Mouse (Mus musculus) left cerebral cortex, postnatal 14 days (tissue): ENCODE results near the gene Raver1. TPM values are rescaled to one million over a fixed set of nuclear protein-coding genes. Genes with fewer than 3 reads are reported as not detected.

Source experiments
- DNase-seq, 2 experiments: peaks; one replicate each; pipeline ENCODE4 v3.0.0; 2021 to 2022; ENCODE audit warnings: low spot score in 2 of 2, mixed read lengths in 1 of 2
- intact Hi-C: fragments of 180-260 bp; cut with DNase I; formaldehyde crosslinking; loops from one replicate; pipeline ENCODE4 v1.15.1; 2025
- long read RNA-seq, 2 experiments: library from polyadenylated mRNA; stranded (forward); transcript quantifications; one replicate each; pipeline ENCODE4 v2.0.0; 2021
- total RNA-seq, 2 experiments: library from RNA; stranded (reverse); gene quantifications; 2 replicates each; pipeline ENCODE4 v1.2.3; 2021

The Raver1 gene
- 10 to 100 TPM; 30.0 to 30.9 TPM for total RNA-seq
- long read RNA-seq, experiment 1, transcript Raver1-201 (13 exons, 3,470 nt), result major isoform, 9 of 26 reads
- long read RNA-seq, experiment 1, partial matches to known transcripts, result 6 of 26 reads
- long read RNA-seq, experiment 1, other reads (novel, unspliced or antisense), result 11 of 26 reads
- long read RNA-seq, experiment 2, transcript Raver1-201 (13 exons, 3,470 nt), result major isoform, 5 of 13 reads
- long read RNA-seq, experiment 2, partial matches to known transcripts, result 5 of 13 reads
- long read RNA-seq, experiment 2, other reads (novel, unspliced or antisense), result 3 of 13 reads

- intact Hi-C loops, result loop anchor here (5.0 kb wide), 2 partner anchors 35 to 60 kb away; partner anchors contain the start of gene Icam5
- peak; percentile 98 to 99 for DNase-seq
These were observed at the start of gene Raver1, which contains the start of gene Gm38431 for GRCm38 (mm10) chr9:21091707-21092320. Gene Raver1 (minus strand): TSS chr9:21092008. Gene Gm38431 (minus strand): TSS chr9:21091997.

GRCm38 (mm10) chr9:21138386-21138785 lies 46.6 kb upstream of the Raver1 start:
- intact Hi-C loops, result loop anchor here (5.0 kb wide), 1 partner anchor 106 kb away; the partner anchor contains the start of gene Icam5
- DNase-seq, result no peak

- DNase-seq, result peak; percentile 60 to 76
- intact Hi-C loops, result loop anchor here (2.0 to 5.0 kb wide), 2 partner anchors 105 to 236 kb away; partner anchors contain the start of gene Icam5
These were observed 45.4 kb upstream of the Raver1 start for GRCm38 (mm10) chr9:21137229-21137628.

- no peak for DNase-seq
- intact Hi-C loops, result loop anchor here (2.0 to 5.0 kb wide), 2 partner anchors 104 to 236 kb away; partner anchors contain the start of gene Icam5
These were observed 44.6 kb upstream of the Raver1 start for GRCm38 (mm10) chr9:21136401-21136800.

GRCm38 (mm10) chr9:21135941-21136381 lies 44.2 kb upstream of the Raver1 start:
- intact Hi-C loops, result loop anchor here (2.0 to 5.0 kb wide), 2 partner anchors 104 to 235 kb away; partner anchors contain the start of gene Icam5
- DNase-seq, result no peak

GRCm38 (mm10) chr9:21135329-21135890 lies 43.6 kb upstream of the Raver1 start:
- intact Hi-C loops, result loop anchor here (5.0 kb wide), 1 partner anchor 103 kb away; the partner anchor contains the start of gene Icam5
- no peak for DNase-seq

GRCm38 (mm10) chr9:21134595-21135328 lies 43.0 kb upstream of the Raver1 start:
- intact Hi-C loops, result loop anchor here (5.0 kb wide), 1 partner anchor 102 kb away; the partner anchor contains the start of gene Icam5
- DNase-seq, result no peak

GRCm38 (mm10) chr9:21133064-21133707 lies 41.4 kb upstream of the Raver1 start:
- intact Hi-C loops, result no loop called here
- no peak for DNase-seq

- DNase-seq, result peak; percentile 36 to 45
- intact Hi-C loops, result no loop called here
These were observed 40.4 kb upstream of the Raver1 start for GRCm38 (mm10) chr9:21132102-21132775.

- intact Hi-C loops, result no loop called here
These were observed 39.5 kb upstream of the Raver1 start, which contains the start of gene Tyk2 for GRCm38 (mm10) chr9:21131059-21131956. Gene Tyk2 (minus strand): TSS chr9:21131243.

GRCm38 (mm10) chr9:21126259-21126627 lies 34.4 kb upstream of the Raver1 start:
- no peak for DNase-seq
- intact Hi-C loops, result loop anchor here (5.0 kb wide), 1 partner anchor 34 kb away; the partner anchor contains the start of genes Gm38431 and Raver1

More at GRCm38 (mm10) chr9:21131059-21131956, 39.5 kb upstream of the Raver1 start, which contains the start of gene Tyk2:
- peak; percentile 93 to 95 for DNase-seq

GRCm38 (mm10) chr9:21125502-21126258 lies 33.9 kb upstream of the Raver1 start:
- intact Hi-C loops, result loop anchor here (5.0 kb wide), 1 partner anchor 33 kb away; the partner anchor contains the start of genes Gm38431 and Raver1
- no peak for DNase-seq

- DNase-seq, result no peak
- intact Hi-C loops, result loop anchor here (5.0 kb wide), 1 partner anchor 33 kb away; the partner anchor contains the start of genes Gm38431 and Raver1
These were observed 33.0 kb upstream of the Raver1 start for GRCm38 (mm10) chr9:21124837-21125236.

GRCm38 (mm10) chr9:21121483-21121882 lies 29.7 kb upstream of the Raver1 start:
- no peak for DNase-seq
- intact Hi-C loops, result no loop called here

- intact Hi-C loops, result no loop called here
- DNase-seq, result no peak
These were observed 25.3 kb upstream of the Raver1 start for GRCm38 (mm10) chr9:21117073-21117472.

GRCm38 (mm10) chr9:21115105-21115504 lies 23.3 kb upstream of the Raver1 start:
- intact Hi-C loops, result no loop called here
- no peak for DNase-seq
